Mouse (Mus musculus) testis, adult 2 months (tissue): Measurements from ENCODE around the gene Casd1.

Experiments used
- CTCF ChIP-seq: fragments of 200-500 bp; IDR thresholded peaks from 2 replicates; pipeline ENCODE4 v1.5.1; 2012; ENCODE audit warnings: low read depth, mild to moderate bottlenecking, inconsistent platforms, low read length, moderate library complexity; ENCODE audit not compliant: control insufficient read depth, insufficient read depth, insufficient replicate concordance
- POLR2A ChIP-seq: fragments of 200-500 bp; IDR thresholded peaks from 2 replicates; pipeline ENCODE4 v1.6.1; 2012; ENCODE audit warnings: low read depth, mild to moderate bottlenecking, inconsistent platforms, low read length, moderate library complexity; ENCODE audit not compliant: control insufficient read depth

GRCm38 (mm10) chr6:4611853-4612252 is 11.2 kb downstream of the Casd1 start:
- TF ChIP-seq CTCF = no peak
- no peak for TF ChIP-seq POLR2A
